Mouse (Mus musculus) cerebellum, adult 2 months (tissue): ENCODE measurements around the gene Fam122a.

Experiments used
- CTCF ChIP-seq: fragments of 200-500 bp; IDR thresholded peaks from 2 replicates; pipeline ENCODE4 v1.5.1; 2011; ENCODE audit warnings: low read depth, mild to moderate bottlenecking, control low read depth, low read length, moderate library complexity, borderline replicate concordance; ENCODE audit not compliant: insufficient read depth
- POLR2A ChIP-seq: fragments of 200-500 bp; IDR thresholded peaks from 2 replicates; pipeline ENCODE4 v1.6.1; 2011; ENCODE audit warnings: low read length, control low read depth, borderline replicate concordance; ENCODE audit not compliant: insufficient read depth

DNA sequence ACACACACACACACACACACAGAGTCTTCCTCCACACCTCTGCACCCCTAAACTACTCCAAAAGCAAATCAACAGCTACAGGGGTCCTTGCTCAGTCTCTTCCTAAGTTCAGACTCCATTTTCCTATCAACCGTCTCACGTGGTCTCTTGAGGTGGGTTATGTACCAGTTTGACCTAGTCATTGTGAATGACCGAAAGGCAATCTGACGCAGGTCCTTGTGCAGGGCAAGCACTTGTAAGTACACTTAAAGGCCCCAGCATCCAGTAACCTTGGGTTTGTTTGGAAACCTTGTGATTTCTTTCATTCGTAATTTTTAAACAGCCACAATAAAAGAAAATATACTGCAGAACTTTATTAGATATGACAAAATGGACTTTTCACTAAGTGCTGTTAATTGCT, 4.6 kb downstream of the Fam122a start:
- TF ChIP-seq CTCF (no peak), POLR2A (no peak)
